Mouse (Mus musculus) limb, embryonic 12.5 days (tissue): Measurements from ENCODE around the gene Trpm3. TPM values are rescaled to one million over a fixed set of nuclear protein-coding genes. Genes with fewer than 3 reads are reported as not detected.
"Not testable (repeated sequence)": the region's sequence is repeated elsewhere in the genome, so short reads cannot be mapped to it uniquely, and the experiment has no call there.

Source experiments
- ATAC-seq: fragments of 200-750 bp; cut with Nextera tagmentation; 2 replicates; pipeline ENCODE4 v1.8.0; 2017; ENCODE audit warnings: low read depth, moderate TSS enrichment; ENCODE audit not compliant: insufficient number of reproducible peaks, insufficient read depth, low FRiP score, low TSS enrichment
- H3K27ac ChIP-seq: fragments of 300-500 bp; sonication (generic); 2 replicates; pipeline ENCODE4 v1.5.1; 2016; ENCODE audit warnings: mild to moderate bottlenecking, moderate library complexity
- H3K27me3 ChIP-seq: fragments of 300-500 bp; sonication (generic); 2 replicates; pipeline ENCODE4 v1.6.1; 2016; ENCODE audit warnings: mild to moderate bottlenecking, moderate library complexity
- H3K36me3 ChIP-seq: fragments of 300-500 bp; sonication (generic); 2 replicates; pipeline ENCODE4 v1.6.1; 2016; ENCODE audit warnings: mild to moderate bottlenecking, moderate library complexity
- H3K4me1 ChIP-seq: fragments of 300-500 bp; sonication (generic); replicated peaks from 2 replicates; pipeline ENCODE4 v1.6.1; 2016
- H3K4me2 ChIP-seq: fragments of 300-500 bp; sonication (generic); 2 replicates; pipeline ENCODE4 v1.6.1; 2016; ENCODE audit warnings: mild to moderate bottlenecking, moderate library complexity
- H3K4me3 ChIP-seq: fragments of 300-500 bp; sonication (generic); replicated peaks from 2 replicates; pipeline ENCODE4 v1.5.1; 2016; ENCODE audit warnings: mild to moderate bottlenecking
- H3K9ac ChIP-seq: fragments of 300-500 bp; sonication (generic); replicated peaks from 2 replicates; pipeline ENCODE4 v1.6.1; 2016; ENCODE audit warnings: mild to moderate bottlenecking, moderate library complexity
- H3K9me3 ChIP-seq: fragments of 300-500 bp; sonication (generic); 2 replicates; pipeline ENCODE4 v1.6.1; 2016; ENCODE audit warnings: mild to moderate bottlenecking, moderate library complexity
- WGBS: fragments of 180-500 bp; shearing (Covaris S2); methylation state at CpG from one replicate; pipeline ENCODE4 v1.1.7; 2016; 5-methylcytosine and 5-hydroxymethylcytosine counted together
- polyA plus RNA-seq: library from polyadenylated mRNA; unstranded; fragments of >200 nt; fragmentation: Nextera tagmentation; extraction: Ambion mirVana; gene quantifications from 2 replicates; pipeline ENCODE4 v1.2.1, GENCODE M21; 2016

Trpm3 gene
- polyA plus RNA-seq, 1 experiment from 2014 or later, result 6.1 TPM

DNA sequence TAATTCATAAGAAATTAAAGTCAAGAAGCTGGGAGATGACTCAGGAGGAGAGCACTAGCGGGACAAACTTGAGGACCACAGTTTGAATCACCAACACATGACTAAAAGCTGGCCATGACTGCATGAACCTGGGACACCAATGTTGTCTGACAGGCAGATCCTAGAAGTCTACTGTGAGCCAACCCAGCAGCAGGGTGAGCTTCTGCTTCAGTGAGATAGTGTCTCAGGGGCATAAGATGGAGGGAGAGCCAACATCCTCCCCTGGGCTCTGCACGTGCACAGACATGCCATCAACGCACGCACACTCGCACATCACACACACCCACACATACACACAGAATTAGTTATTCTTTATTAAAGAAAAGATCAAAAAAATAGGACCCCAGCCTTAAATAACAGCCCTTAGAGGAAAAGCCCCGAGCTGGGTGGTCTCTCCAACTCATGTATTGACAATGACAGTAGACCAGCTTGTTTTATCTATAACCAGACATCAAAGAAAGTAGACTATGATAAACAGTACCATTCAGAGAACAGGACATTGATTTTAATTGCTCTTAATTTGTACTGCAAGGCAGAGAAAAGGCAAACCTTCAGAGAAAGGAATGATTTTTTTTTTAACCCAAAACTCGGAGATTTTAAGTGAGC is 884.6 kb downstream of the Trpm3 start:
- no peaks in the 10 kb centered on the region for H3K36me3 ChIP-seq
- H3K4me2 ChIP-seq, result no peak overlapping the region
- WGBS, result 85% methylated on average over 7 of the region's 7 CpGs
- H3K27me3 ChIP-seq, result no peaks in the 10 kb centered on the region
- no peaks in the 10 kb centered on the region for H3K4me1 ChIP-seq
- no peaks in the 10 kb centered on the region for H3K9me3 ChIP-seq
- ATAC-seq, result no peak
- H3K27ac ChIP-seq, result no peak overlapping the region
- H3K9ac ChIP-seq, result no peak overlapping the region
- H3K4me3 ChIP-seq, result no peak overlapping the region

DNA sequence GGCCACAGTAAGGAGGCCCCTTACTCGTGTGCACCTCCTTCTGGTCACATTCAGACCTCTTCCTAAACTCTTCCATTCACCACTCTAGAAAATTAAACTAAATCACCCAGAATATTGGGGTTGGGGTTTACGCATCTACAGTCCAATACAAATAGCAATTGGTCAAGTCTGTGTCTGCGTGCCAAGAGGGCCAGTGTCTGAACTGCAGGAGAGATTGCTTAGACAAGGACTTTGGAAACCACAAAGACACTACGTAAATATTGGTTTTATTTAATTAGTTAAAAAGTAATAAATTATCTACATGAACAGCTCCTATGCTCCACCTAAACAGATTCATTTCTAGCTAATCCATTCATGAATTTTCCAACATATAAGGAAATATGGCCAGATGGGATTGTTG is 886.0 kb downstream of the Trpm3 start:
- WGBS, result 86% methylated on average over 4 of the region's 4 CpGs
- H3K4me2 ChIP-seq, result no peak overlapping the region
- H3K27me3 ChIP-seq, result no peaks in the 10 kb centered on the region
- H3K4me3 ChIP-seq, result no peak overlapping the region
- no peaks in the 10 kb centered on the region for H3K36me3 ChIP-seq
- H3K9me3 ChIP-seq, result no peaks in the 10 kb centered on the region
- no peak overlapping the region for H3K27ac ChIP-seq
- H3K4me1 ChIP-seq, result no peaks in the 10 kb centered on the region
- no peak overlapping the region for H3K9ac ChIP-seq
- ATAC-seq, result no peak

DNA sequence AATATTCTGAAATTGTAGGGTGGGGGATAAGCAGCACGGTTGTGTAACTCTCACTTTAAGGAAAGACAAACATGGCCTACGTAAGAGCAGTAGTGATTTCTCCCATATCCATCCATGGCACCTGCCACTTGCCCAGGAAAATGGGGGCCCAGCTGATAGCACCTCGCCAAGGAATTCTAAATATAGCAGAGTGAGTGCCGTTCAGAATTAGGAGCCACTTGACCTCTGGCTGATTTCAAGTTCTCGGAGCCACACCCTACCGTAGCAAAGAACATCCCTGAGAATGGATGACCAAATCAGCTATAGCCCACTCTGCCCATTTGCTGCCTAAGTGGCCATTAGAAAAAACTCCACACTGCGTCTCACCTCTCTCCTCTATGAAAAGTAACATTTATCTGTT is 887.6 kb downstream of the Trpm3 start:
- H3K4me1 ChIP-seq, result no peaks in the 10 kb centered on the region
- 89% methylated on average over 7 of the region's 7 CpGs for WGBS

DNA sequence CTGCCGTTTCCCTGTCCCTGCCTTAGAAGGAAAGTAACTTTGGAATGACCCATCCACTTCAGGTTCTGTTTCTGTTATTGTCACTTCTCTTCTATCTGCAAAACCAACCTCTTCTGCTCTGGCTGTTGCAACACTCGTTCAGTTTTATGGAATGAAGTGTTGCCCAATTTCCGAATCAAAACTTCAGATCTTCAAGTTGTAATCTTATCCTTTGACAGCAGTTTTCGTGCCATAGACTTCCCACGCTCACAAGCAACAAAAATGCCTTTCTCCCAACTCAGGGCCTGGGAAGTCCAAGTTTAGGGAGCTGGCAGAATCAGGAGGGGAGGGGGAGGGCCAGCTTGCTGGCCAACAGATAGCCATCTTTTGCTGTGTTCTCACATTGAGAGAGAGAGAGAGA is 889.4 kb downstream of the Trpm3 start:
- H3K27me3 ChIP-seq, result no peaks in the 10 kb centered on the region
- no peak overlapping the region for H3K4me3 ChIP-seq
- H3K27ac ChIP-seq, result no peak overlapping the region
- no peak overlapping the region for H3K9ac ChIP-seq
- 71% methylated on average over 5 of the region's 5 CpGs for WGBS
- no peak overlapping the region for H3K4me2 ChIP-seq
- no peak for ATAC-seq
- no peaks in the 10 kb centered on the region for H3K4me1 ChIP-seq
- no peaks in the 10 kb centered on the region for H3K36me3 ChIP-seq
- H3K9me3 ChIP-seq, result 0 out of 2 replicates have a peak, but pooled peaks cover 6% of the 10 kb centered on the region

More for the DNA sequence above, 887.6 kb downstream of the Trpm3 start:
- Histone ChIP-seq H3K9ac (no peak overlapping the region), H3K4me2 (no peak overlapping the region), H3K27me3 (no peaks in the 10 kb centered on the region), H3K27ac (no peak overlapping the region), H3K36me3 (no peaks in the 10 kb centered on the region), H3K9me3 (no peaks in the 10 kb centered on the region), H3K4me3 (no peak overlapping the region)
- ATAC-seq, result no peak

DNA sequence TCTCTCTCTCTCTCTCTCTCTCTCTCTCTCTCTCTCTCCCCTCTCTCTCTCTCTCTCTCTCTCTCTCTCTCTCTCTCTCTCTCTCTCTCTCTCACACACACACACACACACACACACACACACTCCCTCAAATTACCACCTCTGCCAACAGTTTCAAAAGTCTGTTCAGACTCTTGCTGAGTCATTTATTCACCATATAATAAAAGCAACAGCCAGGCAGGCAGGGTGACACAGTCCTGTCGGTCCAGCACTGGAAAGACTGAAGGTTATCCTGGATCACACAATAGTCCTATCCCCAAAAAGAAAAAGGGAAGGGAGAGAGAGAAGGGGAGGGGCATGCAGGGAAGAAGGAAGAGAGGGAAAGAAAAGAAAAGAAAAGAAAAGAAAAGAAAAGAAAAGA is 894.5 kb downstream of the Trpm3 start:
- not testable (repeated sequence) for H3K27ac ChIP-seq, H3K27me3 ChIP-seq, H3K9ac ChIP-seq, H3K36me3 ChIP-seq, H3K4me1 ChIP-seq, H3K4me2 ChIP-seq, H3K9me3 ChIP-seq, H3K4me3 ChIP-seq, ATAC-seq
- 78% methylated on average over 1 of the region's 1 CpGs for WGBS

DNA sequence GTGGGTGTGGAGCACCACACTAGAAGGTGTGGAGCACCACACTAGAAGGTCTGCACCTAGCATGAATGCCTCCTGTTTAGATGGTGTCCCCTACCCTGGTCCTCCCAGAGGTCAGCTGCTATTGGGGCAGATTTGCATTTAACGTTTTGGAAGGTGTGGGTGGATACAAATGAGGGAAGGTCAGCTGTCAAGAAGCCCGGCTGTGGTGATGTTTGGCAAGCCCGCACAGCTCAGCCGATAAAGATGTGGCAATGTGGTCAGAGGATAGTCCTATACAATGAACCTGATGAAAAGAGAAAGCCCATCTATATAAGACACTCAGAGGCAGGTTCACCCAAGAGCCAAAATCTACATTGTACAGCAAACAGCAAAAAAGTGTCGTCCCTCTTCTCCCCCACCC is 895.3 kb downstream of the Trpm3 start:
- 75% methylated on average over 5 of the region's 5 CpGs for WGBS
- H3K4me2 ChIP-seq, result no peak overlapping the region
- H3K27me3 ChIP-seq, result no peaks in the 10 kb centered on the region
- no peak overlapping the region for H3K9ac ChIP-seq
- ATAC-seq, result no peak
- H3K9me3 ChIP-seq, result 0 out of 2 replicates have a peak, but pooled peaks cover 6% of the 10 kb centered on the region
- H3K27ac ChIP-seq, result no peak overlapping the region
- no peaks in the 10 kb centered on the region for H3K36me3 ChIP-seq
- peaks cover 8% of the 10 kb centered on the region; the same call in 1 of the 2 replicates for H3K4me1 ChIP-seq
- no peak overlapping the region for H3K4me3 ChIP-seq

DNA sequence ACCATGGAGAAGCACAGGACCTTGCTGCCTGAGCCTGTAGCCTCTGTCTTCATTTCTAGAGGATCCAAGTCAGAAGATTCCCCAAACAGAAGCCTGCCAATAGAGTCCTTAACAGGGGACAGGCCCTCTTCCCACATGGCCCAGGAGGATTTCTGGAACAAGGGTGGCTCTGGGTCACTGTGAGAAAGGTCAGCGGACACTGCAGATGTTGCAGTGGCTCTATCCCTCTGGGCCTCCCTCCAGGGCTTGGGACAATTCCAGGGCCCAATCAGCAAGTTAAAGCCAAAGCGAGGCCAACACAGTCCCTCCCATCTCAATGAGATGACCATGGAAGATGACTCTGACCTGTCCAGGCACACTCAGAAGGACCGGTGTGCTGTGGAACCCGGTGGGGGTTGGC is 896.1 kb downstream of the Trpm3 start:
- H3K9ac ChIP-seq, result no peak overlapping the region
- H3K9me3 ChIP-seq, result 0 out of 2 replicates have a peak, but pooled peaks cover 6% of the 10 kb centered on the region
- no peaks in the 10 kb centered on the region for H3K27me3 ChIP-seq
- no peak overlapping the region for H3K27ac ChIP-seq
- peaks cover 8% of the 10 kb centered on the region; the same call in 1 of the 2 replicates for H3K4me1 ChIP-seq
- WGBS, result 94% methylated on average over 4 of the region's 4 CpGs
- H3K4me2 ChIP-seq, result no peak overlapping the region
- no peaks in the 10 kb centered on the region for H3K36me3 ChIP-seq
- H3K4me3 ChIP-seq, result no peak overlapping the region
- no peak for ATAC-seq

DNA sequence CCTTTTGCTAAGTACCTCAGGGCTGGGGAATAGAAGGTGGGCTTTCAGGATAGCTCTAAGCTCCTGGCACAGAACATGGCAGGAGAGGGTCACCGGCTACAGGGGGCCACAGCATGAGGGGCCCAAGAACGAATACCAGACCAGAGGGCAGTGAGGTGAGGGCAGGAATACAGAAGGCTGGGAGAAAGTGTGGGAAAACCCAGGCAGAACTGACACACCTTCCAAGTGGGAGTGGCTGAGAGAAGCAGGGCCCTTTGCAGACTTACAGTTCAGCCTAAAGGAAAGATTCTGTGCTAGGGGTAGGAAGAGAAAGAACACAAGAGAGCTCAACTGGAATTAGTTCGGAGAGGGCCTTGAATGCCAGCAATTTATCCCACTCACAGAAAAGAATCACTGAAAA is 896.9 kb downstream of the Trpm3 start:
- Histone ChIP-seq H3K36me3 (no peaks in the 10 kb centered on the region), H3K27ac (no peak overlapping the region), H3K27me3 (no peaks in the 10 kb centered on the region), H3K9me3 (0 out of 2 replicates have a peak, but pooled peaks cover 6% of the 10 kb centered on the region), H3K4me1 (peaks cover 8% of the 10 kb centered on the region; the same call in 1 of the 2 replicates), H3K4me2 (no peak overlapping the region), H3K4me3 (no peak overlapping the region), H3K9ac (no peak overlapping the region)
- WGBS, result 74% methylated on average over 3 of the region's 3 CpGs
- ATAC-seq, result no peak

DNA sequence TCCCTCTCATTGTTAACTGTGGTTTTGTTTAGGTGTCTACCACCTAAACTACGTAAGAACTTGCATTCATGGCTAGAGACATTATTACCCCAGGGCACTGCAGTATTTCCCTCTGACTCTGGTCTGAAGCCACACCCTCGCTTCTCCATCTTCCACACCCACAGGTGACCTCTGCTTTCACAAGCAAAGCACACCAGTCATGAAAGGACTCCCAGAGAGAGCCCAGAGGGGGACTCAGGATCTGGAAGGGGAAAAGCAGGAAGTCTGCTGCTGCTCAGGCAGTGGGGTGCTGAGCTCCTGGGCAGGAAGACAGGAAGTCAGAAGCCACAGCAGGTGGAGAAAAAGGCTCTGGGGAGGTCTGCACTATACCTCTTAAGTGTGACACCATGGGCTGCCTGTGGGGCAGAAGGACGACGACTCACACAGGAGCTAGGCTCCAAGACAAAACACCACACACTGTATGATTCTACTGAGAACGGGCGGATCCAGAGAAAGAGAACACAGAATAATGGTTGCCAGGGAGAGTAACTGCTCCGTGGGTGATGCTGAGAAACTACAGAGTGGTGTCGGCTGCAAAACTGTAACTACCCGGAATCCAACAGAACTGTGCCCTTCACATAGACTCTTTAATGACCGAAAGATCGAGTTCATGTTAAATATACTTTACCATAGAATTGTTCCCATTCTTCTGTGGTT is 898.1 kb downstream of the Trpm3 start:
- Histone ChIP-seq H3K4me2 (no peak overlapping the region), H3K36me3 (no peaks in the 10 kb centered on the region), H3K27ac (no peak overlapping the region), H3K4me1 (peaks cover 8% of the 10 kb centered on the region; the same call in 1 of the 2 replicates), H3K27me3 (peaks cover 3% of the 10 kb centered on the region; the same call in 1 of the 2 replicates), H3K9me3 (0 out of 2 replicates have a peak, but pooled peaks cover 6% of the 10 kb centered on the region), H3K4me3 (no peak overlapping the region), H3K9ac (0 out of 2 replicates have a peak overlapping the region, but pooled peaks have one; percentile 8)
- 50% methylated on average over 11 of the region's 11 CpGs for WGBS
- ATAC-seq, result no peak

DNA sequence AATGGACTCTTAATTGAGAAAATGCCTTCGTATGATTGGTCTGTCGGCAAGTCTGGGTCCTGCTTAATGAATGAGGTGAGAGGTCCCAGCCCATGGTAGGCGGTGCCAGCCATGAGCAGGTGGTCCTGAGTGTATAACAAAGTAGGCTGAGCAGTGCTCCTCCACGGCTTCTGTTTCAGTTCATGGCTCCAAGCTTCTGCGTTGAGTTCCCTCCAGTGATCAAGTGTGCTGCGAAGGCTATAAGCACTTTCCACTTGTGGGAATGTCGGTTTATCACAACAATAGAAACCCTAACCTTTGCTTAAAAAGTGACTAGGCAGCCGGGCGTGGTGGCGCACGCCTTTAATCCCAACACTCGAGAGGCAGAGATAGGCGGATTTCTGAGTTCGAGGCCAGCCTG is 898.7 kb downstream of the Trpm3 start:
- Histone ChIP-seq H3K27ac (no peak overlapping the region), H3K9me3 (0 out of 2 replicates have a peak, but pooled peaks cover 5% of the 10 kb centered on the region), H3K4me3 (no peak overlapping the region), H3K4me2 (no peak overlapping the region), H3K9ac (no peak overlapping the region), H3K36me3 (no peaks in the 10 kb centered on the region), H3K4me1 (peaks cover 8% of the 10 kb centered on the region; the same call in 1 of the 2 replicates), H3K27me3 (peaks cover 3% of the 10 kb centered on the region; the same call in 1 of the 2 replicates)
- 74% methylated on average over 14 of the region's 14 CpGs for WGBS
- ATAC-seq, result no peak

DNA sequence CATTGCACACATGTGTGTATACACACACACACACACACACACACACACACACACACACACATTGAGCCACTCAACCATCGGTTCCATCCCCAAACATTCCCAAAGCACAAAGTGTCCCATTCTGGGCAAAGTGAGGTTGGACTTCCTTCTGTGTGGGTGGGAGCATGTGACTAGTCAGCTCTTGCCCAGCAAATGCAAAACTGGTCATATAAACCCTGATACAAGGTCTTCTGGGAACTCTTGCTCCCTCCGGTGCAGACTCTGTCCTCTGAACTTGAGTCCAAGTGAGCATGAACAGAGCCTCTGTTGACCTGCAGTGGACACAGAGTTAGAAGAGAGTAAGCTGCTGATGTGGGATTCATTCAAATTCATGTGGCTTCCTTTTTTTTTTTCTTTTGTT is 899.5 kb downstream of the Trpm3 start:
- Histone ChIP-seq H3K9ac (no peak overlapping the region), H3K27me3 (peaks cover 3% of the 10 kb centered on the region; the same call in 1 of the 2 replicates), H3K36me3 (no peaks in the 10 kb centered on the region), H3K27ac (no peak overlapping the region), H3K4me3 (no peak overlapping the region), H3K9me3 (no peaks in the 10 kb centered on the region), H3K4me1 (peaks cover 8% of the 10 kb centered on the region; the same call in 1 of the 2 replicates), H3K4me2 (no peak overlapping the region)
- no peak for ATAC-seq
- WGBS, result 93% methylated on average over 2 of the region's 2 CpGs
